In genomic region chr5:140258633-140259032, GRCm38 (mm10) we compare ENCODE assay signal across 27 mouse cellular contexts.
A peak's percentile ranks its signal among the peaks of the same experiment; 100 is the strongest.
DNase-seq lines count a peak whose midpoint lies in the region; ATAC-seq lines count a peak whose summit lies in the region.
"Had no signal": no experiment of that assay in that cellular context is flagged by ENCODE, and none has a peak within 500 bp of the region (broad histone marks: within the 10 kb centered on the region; RNA-seq: fewer than 3 reads in every experiment).

No protein-coding gene starts in this region.

- H3K4me2 ChIP-seq in heart, embryonic 12.5 days, result no peak overlapping the region
- no peak overlapping the region for H3K4me2 ChIP-seq in kidney, embryonic 15.5 days
- H3K4me2 ChIP-seq: intestine, embryonic 15.5 days; liver, embryonic 11.5 days; midbrain, embryonic 11.5 days; neural tube, embryonic 15.5 days; stomach, embryonic 15.5 days had no signal

- peaks cover 16% of the 10 kb centered on the region; the same call in 1 of the 2 replicates for H3K36me3 ChIP-seq in heart, embryonic 12.5 days
- peaks cover 9% of the 10 kb centered on the region for H3K36me3 ChIP-seq in kidney, embryonic 15.5 days
- H3K36me3 ChIP-seq: intestine, embryonic 15.5 days; neural tube, embryonic 15.5 days; stomach, embryonic 15.5 days had no signal

- 92% methylated on average over 5 of the region's 5 CpGs for WGBS in heart, embryonic 12.5 days
- WGBS in kidney, embryonic 15.5 days, result 89% methylated on average over 5 of the region's 5 CpGs

- no peak overlapping the region for H3K4me3 ChIP-seq in heart, embryonic 12.5 days
- no peak overlapping the region for H3K4me3 ChIP-seq in kidney, embryonic 15.5 days (replicated peaks)
- H3K4me3 ChIP-seq: forebrain, embryonic 10.5 days; hindbrain, embryonic 10.5 days; intestine, embryonic 15.5 days; neural tube, embryonic 15.5 days; stomach, embryonic 15.5 days had no signal

- no peak overlapping the region for H3K9ac ChIP-seq in heart, embryonic 12.5 days
- H3K9ac ChIP-seq in kidney, embryonic 15.5 days, result no peak overlapping the region
- H3K9ac ChIP-seq: intestine, embryonic 15.5 days; neural tube, embryonic 15.5 days; stomach, embryonic 15.5 days had no signal

- H3K27me3 ChIP-seq in heart, embryonic 12.5 days (replicated peaks), result peaks cover 82% of the 10 kb centered on the region
- no peaks in the 10 kb centered on the region for H3K27me3 ChIP-seq in kidney, embryonic 15.5 days
- H3K27me3 ChIP-seq: CH12.LX; intestine, embryonic 15.5 days; neural tube, embryonic 15.5 days; Patski; stomach, embryonic 15.5 days had no signal

- intact Hi-C loops in left cerebral cortex, postnatal 10 days (cut with DNase I), result no loop called here

- no peak overlapping the region for H3K27ac ChIP-seq in heart, embryonic 12.5 days (ENCODE audit: poor library complexity, severe bottlenecking)
- H3K27ac ChIP-seq in kidney, embryonic 15.5 days, result no peak overlapping the region
- H3K27ac ChIP-seq: forebrain, embryonic 10.5 days; hindbrain, embryonic 10.5 days; intestine, embryonic 15.5 days; neural tube, embryonic 15.5 days; stomach, embryonic 15.5 days had no signal

- H3K4me1 ChIP-seq in heart, embryonic 12.5 days (replicated peaks), result peaks cover 4% of the 10 kb centered on the region
- peaks cover 16% of the 10 kb centered on the region for H3K4me1 ChIP-seq in kidney, embryonic 15.5 days
- H3K4me1 ChIP-seq: intestine, embryonic 15.5 days; stomach, embryonic 15.5 days had no signal

- DNase-seq in heart, adult 8-10 months (ENCODE audit: low spot score), result peak; percentile 42
- peak; percentile 13 to 18 for DNase-seq in kidney, adult 8-10 months
- DNase-seq in thymus, postnatal 25 days, result peak; percentile 51
- no peak for DNase-seq in thymus, adult 18-20 months
- DNase-seq in left cerebral cortex, postnatal 10 days (ENCODE audit: extremely low spot score in 1 of 2, low spot score in 2 of 2), result no peak
- DNase-seq: adrenal gland, adult 2 months; B cell, adult 2 months; cerebellum, adult 18-20 months; cerebellum, postnatal 14 days; gastrocnemius, postnatal 25 days; lung, postnatal 10 days; right cerebral cortex, adult 18-20 months; right cerebral cortex, postnatal 4 days had no signal

- no peak for ATAC-seq in heart, embryonic 12.5 days (ENCODE audit: insufficient number of reproducible peaks, low FRiP score)
- no peak for ATAC-seq in kidney, embryonic 15.5 days (replicated peaks; ENCODE audit: low FRiP score)
- ATAC-seq: forebrain, embryonic 16.5 days; hindbrain, embryonic 16.5 days; intestine, embryonic 15.5 days; Patski had no signal

- no peaks in the 10 kb centered on the region for H3K9me3 ChIP-seq in heart, embryonic 12.5 days (replicated peaks)
- H3K9me3 ChIP-seq in kidney, embryonic 15.5 days (replicated peaks), result no peaks in the 10 kb centered on the region
- H3K9me3 ChIP-seq: forebrain, embryonic 10.5 days; G1E; hindbrain, embryonic 10.5 days; intestine, embryonic 15.5 days; neural tube, embryonic 15.5 days; stomach, embryonic 15.5 days had no signal

Comparison
In these comparisons a context has a peak if more than half of its experiments do, and no peak if none do; other contexts are left out.
1. DNase-seq: peak in heart, adult 8-10 months (single experiment), kidney, adult 8-10 months (2 of 2) and thymus, postnatal 25 days (single experiment); none in thymus, adult 18-20 months (0 of 2) and left cerebral cortex, postnatal 10 days (0 of 2).